Mouse (Mus musculus) cerebellum, adult 2 months (tissue): ENCODE measurements at regions not wholly inside any gene's neighbourhood (a gene's known extent, or its start where the extent isn't known, plus 50 kb on each side); places are given as distances from the start of the nearest gene placed in this dataset.
A peak's percentile ranks its signal among the peaks of the same experiment; 100 is the strongest.

Source experiments
- DNase-seq, 2 experiments: peaks; one replicate each; pipeline ENCODE4 v3.0.0; 2021
- H3K27ac ChIP-seq: fragments of 200-500 bp; 2 replicates; pipeline ENCODE4 v1.5.1; 2012; ENCODE audit warnings: low read length, control low read depth, inconsistent platforms; ENCODE audit not compliant: insufficient read depth
- H3K27me3 ChIP-seq: fragments of 200-500 bp; 2 replicates; pipeline ENCODE4 v1.6.1; 2012; ENCODE audit warnings: inconsistent platforms, mild to moderate bottlenecking, low read length, moderate library complexity; ENCODE audit not compliant: control insufficient read depth, insufficient read depth
- H3K4me1 ChIP-seq: fragments of 200-500 bp; 2 replicates; pipeline ENCODE4 v1.6.1; 2011; ENCODE audit warnings: low read length; ENCODE audit not compliant: control insufficient read depth, insufficient read depth
- H3K4me3 ChIP-seq: fragments of 200-500 bp; replicated peaks from 2 replicates; pipeline ENCODE3; 2011; ENCODE audit warnings: mild to moderate bottlenecking, low read depth, low read length, control low read depth; ENCODE audit not compliant: insufficient read depth
- CTCF ChIP-seq: fragments of 200-500 bp; IDR thresholded peaks from 2 replicates; pipeline ENCODE4 v1.5.1; 2011; ENCODE audit warnings: low read depth, mild to moderate bottlenecking, control low read depth, low read length, moderate library complexity, borderline replicate concordance; ENCODE audit not compliant: insufficient read depth
- POLR2A ChIP-seq: fragments of 200-500 bp; IDR thresholded peaks from 2 replicates; pipeline ENCODE4 v1.6.1; 2011; ENCODE audit warnings: low read length, control low read depth, borderline replicate concordance; ENCODE audit not compliant: insufficient read depth
- WGBS: fragments of 180-500 bp; shearing (Covaris S2); methylation state at CpG from one replicate; pipeline ENCODE4 v1.1.7; 2018; 5-methylcytosine and 5-hydroxymethylcytosine counted together

- H3K4me3 ChIP-seq = no peak overlapping the region
- no peaks in the 10 kb centered on the region for H3K27me3 ChIP-seq
- no peak overlapping the region for H3K27ac ChIP-seq
- WGBS = 87% methylated on average over 1 of the region's 1 CpGs
- TF ChIP-seq POLR2A (no peak), CTCF (no peak)
- H3K4me1 ChIP-seq = no peaks in the 10 kb centered on the region
- no peak for DNase-seq
Measured at GRCm38 (mm10) chr4:73051511-73051910, 199.1 kb upstream of the Aldoart1 start.

GRCm38 (mm10) chr4:73047804-73048203 is 195.4 kb upstream of the Aldoart1 start:
- H3K4me1 ChIP-seq = no peaks in the 10 kb centered on the region
- TF ChIP-seq CTCF (no peak), POLR2A (no peak)
- no peaks in the 10 kb centered on the region for H3K27me3 ChIP-seq
- no peak overlapping the region for H3K4me3 ChIP-seq
- DNase-seq = no peak
- 71% methylated on average over 2 of the region's 2 CpGs for WGBS
- no peak overlapping the region for H3K27ac ChIP-seq

GRCm38 (mm10) chr4:73044356-73044755 is 191.9 kb upstream of the Aldoart1 start:
- Histone ChIP-seq H3K27ac (no peak overlapping the region), H3K4me1 (no peaks in the 10 kb centered on the region), H3K27me3 (no peaks in the 10 kb centered on the region), H3K4me3 (no peak overlapping the region)
- WGBS = 64% methylated on average over 2 of the region's 2 CpGs
- TF ChIP-seq CTCF (no peak), POLR2A (no peak)
- DNase-seq = no peak

- no peaks in the 10 kb centered on the region for H3K4me1 ChIP-seq
- H3K27me3 ChIP-seq = no peaks in the 10 kb centered on the region
- H3K27ac ChIP-seq = no peak overlapping the region
- WGBS = 4% methylated on average over 2 of the region's 2 CpGs
- TF ChIP-seq CTCF (peak; percentile 39; the same call in 1 of the 2 replicates), POLR2A (no peak)
- H3K4me3 ChIP-seq = no peak overlapping the region
- peak in 1 of 2 experiments; percentile 15 for DNase-seq
Measured at GRCm38 (mm10) chr4:73042672-73043071, 190.2 kb upstream of the Aldoart1 start.

GRCm38 (mm10) chr4:73041486-73041885 is 189.1 kb upstream of the Aldoart1 start:
- TF ChIP-seq POLR2A (no peak), CTCF (no peak)
- Histone ChIP-seq H3K4me3 (no peak overlapping the region), H3K27me3 (no peaks in the 10 kb centered on the region), H3K27ac (no peak overlapping the region), H3K4me1 (no peaks in the 10 kb centered on the region)
- 92% methylated on average over 2 of the region's 2 CpGs for WGBS
- DNase-seq = no peak

GRCm38 (mm10) chr4:72997686-72998085 is 145.3 kb upstream of the Aldoart1 start:
- Histone ChIP-seq H3K27ac (no peak overlapping the region), H3K4me1 (peaks cover 6% of the 10 kb centered on the region; the same call in 1 of the 2 replicates), H3K4me3 (no peak overlapping the region), H3K27me3 (no peaks in the 10 kb centered on the region)
- DNase-seq = peak; percentile 13 to 69
- TF ChIP-seq POLR2A (no peak), CTCF (no peak)
- WGBS = 58% methylated on average over 1 of the region's 1 CpGs

GRCm38 (mm10) chr4:72996102-72996501 is 143.7 kb upstream of the Aldoart1 start:
- WGBS = 44% methylated on average over 2 of the region's 2 CpGs
- TF ChIP-seq POLR2A (no peak), CTCF (no peak)
- DNase-seq = no peak

GRCm38 (mm10) chr4:72946369-72946981 is 94.0 kb upstream of the Aldoart1 start:
- 49% methylated on average over 7 of the region's 7 CpGs for WGBS
- Histone ChIP-seq H3K4me3 (no peak overlapping the region), H3K27me3 (no peaks in the 10 kb centered on the region; the same call in 1 of the 2 replicates), H3K4me1 (no peaks in the 10 kb centered on the region), H3K27ac (no peak overlapping the region)
- TF ChIP-seq CTCF = no peak
- no peak for TF ChIP-seq POLR2A
- no peak for DNase-seq

More at GRCm38 (mm10) chr4:72996102-72996501, 143.7 kb upstream of the Aldoart1 start:
- Histone ChIP-seq H3K27ac (no peak overlapping the region), H3K4me3 (no peak overlapping the region), H3K4me1 (peaks cover 6% of the 10 kb centered on the region; the same call in 1 of the 2 replicates), H3K27me3 (no peaks in the 10 kb centered on the region)
